Mouse (Mus musculus): ENCODE data around the gene Pakap. TPM values are rescaled to one million over a fixed set of nuclear protein-coding genes. Genes with fewer than 3 reads are reported as not detected.

Pakap gene
- polyA plus RNA-seq, 1 experiment from 2014 or later: 28.4 TPM

DNA sequence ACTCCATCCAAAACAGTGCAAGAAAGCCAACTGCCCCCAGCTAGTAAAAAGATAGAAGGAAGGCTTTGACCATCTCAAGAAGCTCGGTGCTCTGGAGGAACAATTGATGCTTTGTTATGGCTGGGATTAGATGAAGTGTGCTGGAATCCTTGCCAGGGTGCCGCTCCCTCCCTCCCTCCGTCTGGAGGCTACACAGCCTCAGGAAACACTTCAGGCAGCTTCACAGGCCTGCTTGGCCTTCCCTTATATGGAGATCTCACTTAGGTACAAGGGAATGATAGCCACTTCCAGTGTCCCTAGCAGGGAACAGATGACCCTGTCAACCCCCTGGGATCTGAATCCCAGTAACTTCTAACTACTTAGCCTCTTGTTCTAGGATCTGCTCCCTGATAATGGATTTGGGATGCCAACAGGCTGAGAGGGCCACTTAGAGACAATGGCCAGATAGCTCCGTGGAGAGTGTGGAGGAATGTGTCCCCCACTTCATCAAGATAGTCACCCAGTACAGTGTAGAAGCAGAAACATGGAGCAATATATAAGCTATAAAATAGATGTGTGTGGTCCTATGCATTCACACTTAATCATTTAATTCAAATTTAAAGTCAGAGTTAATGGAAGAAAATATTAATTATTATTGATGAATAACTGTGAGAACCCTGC, 29.8 kb upstream of the Pakap start:
- 14% methylated on average over 4 of the region's 4 CpGs for WGBS
- Histone ChIP-seq H3K4me3 (ENCODE audit: low read depth, low read length) (no peak overlapping the region), H3K4me2 (ENCODE audit: low read length) (no peak overlapping the region), H3K27me3 (replicated peaks; ENCODE audit: control insufficient read depth, insufficient read depth, low read length) (no peaks in the 10 kb centered on the region), H3K4me1 (replicated peaks; ENCODE audit: control insufficient read depth, insufficient read depth, low read length) (peaks cover 10% of the 10 kb centered on the region), H3K36me3 (ENCODE audit: control insufficient read depth, insufficient read depth, low read length) (no peaks in the 10 kb centered on the region), H3K9ac (ENCODE audit: low read length) (no peak overlapping the region), H3K27ac (ENCODE audit: low read depth) (peak overlapping the region; percentile 66), H3K9me3 (ENCODE audit: control insufficient read depth, low read length) (no peaks in the 10 kb centered on the region)
- DNase-seq (ENCODE audit: low spot score) (peak; percentile 65), ATAC-seq (replicated peaks; ENCODE audit: low FRiP score, low TSS enrichment, low read depth) (peak; percentile 75; the same call in 1 of the 2 replicates)

DNA sequence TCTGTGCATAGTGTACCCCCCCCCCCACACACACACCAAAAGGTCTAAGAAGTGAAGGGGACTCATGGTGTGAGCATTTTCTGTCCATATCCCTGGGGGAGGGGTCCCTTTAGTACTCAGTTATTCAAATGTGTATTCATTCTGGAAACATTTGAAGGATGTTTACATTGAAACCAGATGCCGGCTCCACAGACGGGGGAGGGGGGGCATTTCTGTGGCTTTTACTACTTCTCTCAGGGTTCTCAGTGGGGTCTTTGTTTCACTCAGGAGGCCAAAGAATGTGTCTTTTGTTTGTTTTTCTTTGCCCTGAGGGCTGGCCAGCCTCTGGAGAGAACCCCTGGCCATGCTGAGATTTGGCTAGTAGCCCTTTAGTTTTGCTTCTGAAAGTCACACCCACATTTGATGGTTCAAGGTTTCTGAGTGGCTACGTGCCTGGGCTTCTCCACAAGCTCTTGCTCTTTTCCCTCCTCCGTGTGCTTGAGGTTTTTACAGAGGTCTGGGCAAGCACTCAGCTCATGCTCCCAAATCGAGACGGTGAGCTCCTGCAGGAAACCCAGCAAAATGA, 24.2 kb upstream of the Pakap start:
- WGBS: 3% methylated on average over 6 of the region's 6 CpGs
- no peaks in the 10 kb centered on the region for H3K27me3 ChIP-seq (replicated peaks; ENCODE audit: control insufficient read depth, insufficient read depth, low read length)
- peak; percentile 62; the same call in 1 of the 2 replicates for ATAC-seq (replicated peaks; ENCODE audit: low FRiP score, low TSS enrichment, low read depth)

DNA sequence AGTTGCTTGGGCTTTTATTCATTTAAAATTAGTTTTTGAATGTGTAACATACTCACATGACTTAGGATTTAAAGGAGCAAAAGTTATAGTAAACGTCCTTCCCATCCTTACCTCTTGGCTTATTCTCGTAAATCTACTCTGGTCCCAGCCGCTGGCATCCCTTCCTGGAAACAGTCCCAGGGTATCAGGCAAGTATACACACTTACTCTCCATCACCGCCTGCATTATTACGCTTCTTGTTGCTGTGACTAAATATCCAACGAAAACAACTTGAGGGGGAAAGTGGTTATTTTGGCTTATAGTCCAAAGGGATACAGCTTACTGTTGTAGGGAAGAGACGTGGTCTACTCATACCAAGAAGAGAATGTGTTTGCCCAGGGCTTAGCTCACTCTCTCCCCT, 20.2 kb upstream of the Pakap start:
- H3K4me1 ChIP-seq (replicated peaks; ENCODE audit: control insufficient read depth, insufficient read depth, low read length): peaks cover 13% of the 10 kb centered on the region; the same call in 1 of the 2 replicates
- no peak overlapping the region for H3K9ac ChIP-seq (ENCODE audit: low read length)
- DNase-seq (ENCODE audit: low spot score): no peak
- no peaks in the 10 kb centered on the region for H3K27me3 ChIP-seq (replicated peaks; ENCODE audit: control insufficient read depth, insufficient read depth, low read length)
- no peak overlapping the region for H3K27ac ChIP-seq (ENCODE audit: low read depth)
- WGBS: 72% methylated on average over 7 of the region's 7 CpGs
- H3K36me3 ChIP-seq (ENCODE audit: control insufficient read depth, insufficient read depth, low read length): no peaks in the 10 kb centered on the region
- no peaks in the 10 kb centered on the region for H3K9me3 ChIP-seq (ENCODE audit: control insufficient read depth, low read length)
- no peak overlapping the region for H3K4me3 ChIP-seq (ENCODE audit: low read depth, low read length)
- no peak overlapping the region for H3K4me2 ChIP-seq (ENCODE audit: low read length)
- no peak for ATAC-seq (replicated peaks; ENCODE audit: low FRiP score, low TSS enrichment, low read depth)

More for the DNA sequence above, 24.2 kb upstream of the Pakap start:
- no peaks in the 10 kb centered on the region for H3K36me3 ChIP-seq (ENCODE audit: control insufficient read depth, insufficient read depth, low read length)
- 0 out of 2 replicates have a peak overlapping the region, but pooled peaks have one; percentile 0 for H3K4me2 ChIP-seq (ENCODE audit: low read length)
- H3K4me3 ChIP-seq (ENCODE audit: low read depth, low read length): no peak overlapping the region
- H3K27ac ChIP-seq (ENCODE audit: low read depth): peak overlapping the region; percentile 64
- DNase-seq (ENCODE audit: low spot score): peak; percentile 72
- no peaks in the 10 kb centered on the region for H3K9me3 ChIP-seq (ENCODE audit: control insufficient read depth, low read length)
- H3K9ac ChIP-seq (ENCODE audit: low read length): no peak overlapping the region
- peaks cover 7% of the 10 kb centered on the region; the same call in 1 of the 2 replicates for H3K4me1 ChIP-seq (replicated peaks; ENCODE audit: control insufficient read depth, insufficient read depth, low read length)

DNA sequence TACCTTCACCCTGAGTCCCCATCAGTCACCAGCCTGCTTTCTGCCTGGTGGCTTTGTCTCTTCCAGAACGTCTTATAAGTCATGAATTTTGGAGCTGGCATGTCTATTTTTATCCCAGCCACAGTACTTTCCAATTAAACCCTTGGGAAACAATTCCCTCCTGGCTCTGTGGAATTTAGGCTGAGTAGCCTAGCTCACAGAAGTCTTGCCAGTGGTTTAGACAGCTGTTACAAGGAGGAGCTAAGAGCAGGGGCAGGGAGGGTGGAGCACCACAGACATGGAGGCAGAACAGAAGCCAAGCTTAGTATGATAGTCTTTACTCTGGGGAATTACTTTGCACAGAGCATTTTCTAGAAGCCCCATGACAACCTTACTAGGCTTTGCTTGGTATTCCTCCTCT, 17.8 kb upstream of the Pakap start:
- ATAC-seq (replicated peaks; ENCODE audit: low FRiP score, low TSS enrichment, low read depth) (no peak), DNase-seq (ENCODE audit: low spot score) (no peak)
- H3K4me3 ChIP-seq (ENCODE audit: low read depth, low read length): no peak overlapping the region
- H3K27me3 ChIP-seq (replicated peaks; ENCODE audit: control insufficient read depth, insufficient read depth, low read length): no peaks in the 10 kb centered on the region
- WGBS: 34% methylated on average over 1 of the region's 1 CpGs
- no peaks in the 10 kb centered on the region for H3K36me3 ChIP-seq (ENCODE audit: control insufficient read depth, insufficient read depth, low read length)
- no peak overlapping the region for H3K9ac ChIP-seq (ENCODE audit: low read length)
- H3K27ac ChIP-seq (ENCODE audit: low read depth): no peak overlapping the region
- peaks cover 10% of the 10 kb centered on the region; the same call in 1 of the 2 replicates for H3K4me1 ChIP-seq (replicated peaks; ENCODE audit: control insufficient read depth, insufficient read depth, low read length)
- no peaks in the 10 kb centered on the region for H3K9me3 ChIP-seq (ENCODE audit: control insufficient read depth, low read length)
- no peak overlapping the region for H3K4me2 ChIP-seq (ENCODE audit: low read length)

DNA sequence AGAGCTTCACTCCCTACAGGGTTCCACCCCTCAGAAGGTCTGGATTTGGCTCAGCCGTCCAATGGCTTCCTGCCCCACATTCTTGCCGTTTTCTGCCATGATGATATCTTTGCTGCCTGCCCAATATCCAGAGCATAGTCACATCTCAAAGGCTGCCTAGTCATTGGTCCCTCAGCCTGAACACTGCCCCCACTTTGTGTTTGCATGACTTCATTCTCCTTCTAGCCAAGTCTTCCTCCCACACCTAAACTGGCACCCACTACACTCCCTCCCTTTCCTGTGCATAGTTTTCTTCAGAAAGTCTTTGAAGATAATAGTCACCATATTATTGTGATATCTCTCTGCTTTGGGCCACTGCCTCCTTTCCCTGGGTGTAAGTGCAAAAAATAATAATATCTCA, 10.9 kb upstream of the Pakap start:
- WGBS: 76% methylated on average over 2 of the region's 2 CpGs
- no peak overlapping the region for H3K4me3 ChIP-seq (ENCODE audit: low read depth, low read length)
- no peaks in the 10 kb centered on the region for H3K36me3 ChIP-seq (ENCODE audit: control insufficient read depth, insufficient read depth, low read length)
- no peak overlapping the region for H3K4me2 ChIP-seq (ENCODE audit: low read length)
- DNase-seq (ENCODE audit: low spot score) (no peak), ATAC-seq (replicated peaks; ENCODE audit: low FRiP score, low TSS enrichment, low read depth) (no peak)
- H3K4me1 ChIP-seq (replicated peaks; ENCODE audit: control insufficient read depth, insufficient read depth, low read length): 0 out of 2 replicates have a peak, but pooled peaks cover 7% of the 10 kb centered on the region
- H3K27me3 ChIP-seq (replicated peaks; ENCODE audit: control insufficient read depth, insufficient read depth, low read length): no peaks in the 10 kb centered on the region
- no peak overlapping the region for H3K27ac ChIP-seq (ENCODE audit: low read depth)
- no peak overlapping the region for H3K9ac ChIP-seq (ENCODE audit: low read length)
- H3K9me3 ChIP-seq (ENCODE audit: control insufficient read depth, low read length): no peaks in the 10 kb centered on the region

DNA sequence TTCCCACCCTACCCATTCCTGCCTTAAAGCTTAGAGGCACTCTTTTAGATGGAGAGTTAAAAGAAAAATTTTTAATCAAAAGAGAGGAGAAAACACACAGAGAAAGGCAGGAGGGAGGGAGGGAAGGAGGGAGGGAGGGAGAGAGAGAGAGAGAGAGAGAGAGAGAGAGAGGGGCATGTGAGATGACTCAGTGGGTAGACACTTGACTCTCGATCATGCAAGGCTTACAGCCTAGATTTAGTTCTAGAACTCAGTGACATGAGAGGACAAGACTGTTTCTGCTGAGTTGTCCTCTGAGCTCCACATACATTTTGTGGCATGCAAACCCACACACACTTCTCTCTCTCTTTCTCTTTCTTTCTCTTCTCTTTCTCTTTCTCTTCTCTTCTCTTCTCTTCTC, 8.5 kb upstream of the Pakap start:
- no peaks in the 10 kb centered on the region for H3K9me3 ChIP-seq (ENCODE audit: control insufficient read depth, low read length)
- 0 out of 2 replicates have a peak, but pooled peaks cover 7% of the 10 kb centered on the region for H3K4me1 ChIP-seq (replicated peaks; ENCODE audit: control insufficient read depth, insufficient read depth, low read length)
- H3K36me3 ChIP-seq (ENCODE audit: control insufficient read depth, insufficient read depth, low read length): no peaks in the 10 kb centered on the region
- H3K27ac ChIP-seq (ENCODE audit: low read depth): peak overlapping the region; percentile 66; the same call in 1 of the 2 replicates
- no peak overlapping the region for H3K9ac ChIP-seq (ENCODE audit: low read length)
- H3K4me2 ChIP-seq (ENCODE audit: low read length): no peak overlapping the region
- no peak for ATAC-seq (replicated peaks; ENCODE audit: low FRiP score, low TSS enrichment, low read depth)
- 69% methylated on average over 1 of the region's 1 CpGs for WGBS
- DNase-seq (ENCODE audit: low spot score): no peak
- H3K4me3 ChIP-seq (ENCODE audit: low read depth, low read length): no peak overlapping the region
- H3K27me3 ChIP-seq (replicated peaks; ENCODE audit: control insufficient read depth, insufficient read depth, low read length): no peaks in the 10 kb centered on the region

DNA sequence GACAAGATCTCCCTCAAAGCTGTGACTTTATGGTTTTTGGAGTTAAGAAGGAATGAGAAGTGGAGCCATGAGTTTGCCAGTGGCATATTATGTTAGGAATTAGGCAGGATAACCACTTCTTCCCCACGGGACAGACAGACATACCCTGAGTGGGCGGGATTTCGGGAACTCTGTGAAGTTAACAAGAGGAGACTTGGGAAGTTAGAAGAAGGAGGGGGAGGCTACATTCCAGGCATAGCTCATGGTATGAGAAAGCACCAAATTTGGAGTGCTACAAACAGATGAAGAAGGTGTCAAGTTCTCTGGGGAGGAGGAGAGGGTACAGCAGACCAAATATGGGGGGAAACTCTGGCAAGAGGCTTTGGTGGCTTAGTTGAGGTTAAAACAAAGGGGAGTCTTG, 8.0 kb upstream of the Pakap start:
- Histone ChIP-seq H3K9me3 (ENCODE audit: control insufficient read depth, low read length) (no peaks in the 10 kb centered on the region), H3K36me3 (ENCODE audit: control insufficient read depth, insufficient read depth, low read length) (no peaks in the 10 kb centered on the region), H3K4me2 (ENCODE audit: low read length) (no peak overlapping the region), H3K9ac (ENCODE audit: low read length) (no peak overlapping the region), H3K27ac (ENCODE audit: low read depth) (peak overlapping the region; percentile 66; the same call in 1 of the 2 replicates), H3K27me3 (replicated peaks; ENCODE audit: control insufficient read depth, insufficient read depth, low read length) (no peaks in the 10 kb centered on the region), H3K4me1 (replicated peaks; ENCODE audit: control insufficient read depth, insufficient read depth, low read length) (0 out of 2 replicates have a peak, but pooled peaks cover 5% of the 10 kb centered on the region), H3K4me3 (ENCODE audit: low read depth, low read length) (no peak overlapping the region)
- no peak for ATAC-seq (replicated peaks; ENCODE audit: low FRiP score, low TSS enrichment, low read depth)
- DNase-seq (ENCODE audit: low spot score): peak; percentile 58
- WGBS: 33% methylated on average over 3 of the region's 3 CpGs

DNA sequence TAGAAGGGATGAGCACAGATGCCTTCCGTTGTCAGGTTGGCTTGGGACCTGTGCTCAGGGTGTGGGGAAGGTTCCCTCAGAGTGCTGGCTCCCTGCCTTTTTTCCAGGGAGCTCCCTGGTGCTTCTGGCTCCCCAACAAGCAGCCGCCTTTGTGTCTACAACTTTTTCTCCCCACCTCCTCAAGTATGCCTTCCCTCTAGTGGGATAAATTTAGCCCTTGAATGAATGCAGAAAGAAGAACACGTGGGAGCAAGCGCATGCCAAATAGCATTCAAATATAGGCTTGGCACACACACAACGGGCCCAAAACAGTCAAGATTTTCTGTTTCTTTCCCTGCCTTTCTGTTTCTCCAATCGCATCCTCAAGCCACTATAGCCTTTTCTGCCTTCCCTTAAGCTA, 6.9 kb upstream of the Pakap start:
- no peaks in the 10 kb centered on the region for H3K36me3 ChIP-seq (ENCODE audit: control insufficient read depth, insufficient read depth, low read length)
- no peaks in the 10 kb centered on the region for H3K27me3 ChIP-seq (replicated peaks; ENCODE audit: control insufficient read depth, insufficient read depth, low read length)
- peak overlapping the region; percentile 60 for H3K27ac ChIP-seq (ENCODE audit: low read depth)
- H3K4me2 ChIP-seq (ENCODE audit: low read length): no peak overlapping the region
- DNase-seq (ENCODE audit: low spot score) (no peak), ATAC-seq (replicated peaks; ENCODE audit: low FRiP score, low TSS enrichment, low read depth) (no peak)
- no peak overlapping the region for H3K4me3 ChIP-seq (ENCODE audit: low read depth, low read length)
- no peak overlapping the region for H3K9ac ChIP-seq (ENCODE audit: low read length)
- WGBS: 62% methylated on average over 6 of the region's 6 CpGs
- 0 out of 2 replicates have a peak, but pooled peaks cover 4% of the 10 kb centered on the region for H3K4me1 ChIP-seq (replicated peaks; ENCODE audit: control insufficient read depth, insufficient read depth, low read length)
- no peaks in the 10 kb centered on the region for H3K9me3 ChIP-seq (ENCODE audit: control insufficient read depth, low read length)
